Mouse (Mus musculus) small intestine, adult 2 months (tissue): Measurements from ENCODE around the gene Stat6.

ENCODE experiments used
- CTCF ChIP-seq: fragments of 200-500 bp; IDR thresholded peaks from 2 replicates; pipeline ENCODE4 v1.5.1; 2012; ENCODE audit warnings: low read depth, mild to moderate bottlenecking, control low read depth, inconsistent platforms, low read length, moderate library complexity, mixed read lengths; ENCODE audit not compliant: insufficient replicate concordance, insufficient read length; ENCODE audit errors: extremely low read depth
- POLR2A ChIP-seq: fragments of 200-500 bp; IDR thresholded peaks from 2 replicates; pipeline ENCODE4 v1.6.1; 2012; ENCODE audit warnings: low read depth, mild to moderate bottlenecking, control low read depth, inconsistent platforms, low read length, moderate library complexity

DNA sequence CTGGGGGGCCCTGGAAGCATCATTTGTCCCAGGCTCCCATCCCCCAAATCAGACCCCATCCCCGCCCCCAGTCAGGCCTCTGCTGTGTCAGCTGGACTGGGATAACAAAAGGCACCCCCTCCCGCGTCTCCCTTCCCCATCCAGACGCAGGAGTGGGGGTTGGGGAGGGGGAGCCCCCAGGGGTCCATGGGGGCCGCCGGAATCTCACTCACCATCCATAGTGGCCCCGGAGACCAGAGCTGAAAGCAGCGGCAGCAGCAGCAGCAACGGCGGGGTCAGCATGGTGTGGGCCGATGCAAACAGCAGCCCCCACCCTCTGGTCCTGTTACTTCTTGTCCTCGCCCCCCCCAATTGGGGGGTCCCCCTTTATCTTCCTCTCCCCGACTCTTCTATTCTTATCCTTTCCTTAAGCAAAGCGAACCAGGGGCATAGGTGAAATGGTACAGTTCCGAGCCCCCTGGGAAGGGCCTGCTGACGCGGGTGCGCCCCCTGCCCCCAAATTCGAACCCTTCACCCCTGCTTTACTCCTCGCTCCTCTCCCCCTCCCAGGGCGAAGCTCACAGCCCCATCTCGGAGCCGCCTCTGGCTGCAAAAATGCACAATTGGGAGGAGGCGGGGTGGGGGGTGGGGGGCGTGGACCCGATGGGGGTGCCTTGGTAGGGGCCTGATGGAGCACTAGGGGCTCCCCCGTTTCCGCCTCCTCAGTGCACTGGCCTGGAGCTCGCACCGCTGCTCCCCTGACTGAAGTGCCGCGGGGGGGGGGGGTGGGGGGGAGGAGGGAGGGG, 22.2 kb upstream of the Stat6 start, which contains the start of gene Lrp1:
- no peak for TF ChIP-seq CTCF
- no peak for TF ChIP-seq POLR2A
